Mouse (Mus musculus) stomach, embryonic 16.5 days (tissue): ENCODE data around the gene Bcl2l10. TPM values are rescaled to one million over a fixed set of nuclear protein-coding genes. Genes with fewer than 3 reads are reported as not detected.

Experiments used
- polyA plus RNA-seq: library from polyadenylated mRNA; unstranded; fragments of >200 nt; fragmentation: Nextera tagmentation; extraction: Ambion mirVana; gene quantifications from 2 replicates; pipeline ENCODE4 v1.2.1, GENCODE M21; 2015

The Bcl2l10 gene
- polyA plus RNA-seq, 1 experiment from 2014 or later: not detected

Other genes with a start within 250 kb of the Bcl2l10 start
- 17.8 and 18.6 TPM in 2 replicates for gene Myo5c, start 115.7 kb upstream of the Bcl2l10 start, polyA plus RNA-seq
- 21.7 and 22.0 TPM in 2 replicates for gene Gnb5, start 41.5 kb upstream of the Bcl2l10 start, polyA plus RNA-seq
- 49.1 and 51.9 TPM in 2 replicates for gene Mapk6, start 62.2 kb downstream of the Bcl2l10 start, polyA plus RNA-seq
- gene Leo1, start 93.8 kb downstream of the Bcl2l10 start, polyA plus RNA-seq: 33.3 and 34.9 TPM in 2 replicates
- gene Tmod3, start 211.9 kb downstream of the Bcl2l10 start, polyA plus RNA-seq: 159 and 182 TPM in 2 replicates